Mouse (Mus musculus) cerebellum, adult 2 months (tissue): ENCODE results near the gene Dtx1.

Source experiments
- CTCF ChIP-seq: fragments of 200-500 bp; IDR thresholded peaks from 2 replicates; pipeline ENCODE4 v1.5.1; 2011; ENCODE audit warnings: low read depth, mild to moderate bottlenecking, control low read depth, low read length, moderate library complexity, borderline replicate concordance; ENCODE audit not compliant: insufficient read depth
- POLR2A ChIP-seq: fragments of 200-500 bp; IDR thresholded peaks from 2 replicates; pipeline ENCODE4 v1.6.1; 2011; ENCODE audit warnings: low read length, control low read depth, borderline replicate concordance; ENCODE audit not compliant: insufficient read depth

DNA sequence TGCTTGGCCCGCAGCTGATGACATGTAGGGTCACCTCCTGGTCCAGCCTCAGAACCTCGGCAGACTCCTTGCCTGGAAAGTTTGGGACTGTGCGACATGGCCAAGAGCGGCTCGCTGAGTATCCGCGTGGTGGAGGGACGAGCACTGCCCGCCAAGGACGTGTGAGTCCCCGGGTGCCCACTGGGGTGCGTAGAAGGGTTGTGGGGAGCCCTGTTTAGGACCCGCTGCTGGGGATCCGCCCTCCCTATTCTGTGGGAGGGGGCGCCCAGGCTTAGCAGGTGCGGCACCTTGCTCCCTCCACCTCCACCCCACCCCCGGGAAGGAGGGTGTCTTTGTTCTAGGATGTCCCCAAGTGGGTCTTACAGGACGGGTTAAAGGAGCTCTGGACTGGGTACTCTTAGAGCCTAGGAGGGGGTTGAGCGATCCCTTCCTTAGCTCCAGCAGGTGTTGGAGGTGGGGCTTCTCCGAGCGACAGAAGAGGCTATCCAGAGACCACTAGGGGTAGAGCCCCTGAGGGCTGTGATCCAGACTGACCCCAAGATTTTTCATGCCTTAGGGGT, 62.3 kb downstream of the Dtx1 start:
- TF ChIP-seq CTCF, result 0 out of 2 replicates have a peak, but pooled peaks have one; percentile 18
- TF ChIP-seq POLR2A, result no peak
